Mouse (Mus musculus) liver, embryonic 11.5 days (tissue): ENCODE results near the gene Pcgf3. TPM values are rescaled to one million over a fixed set of nuclear protein-coding genes. Genes with fewer than 3 reads are reported as not detected.
A peak's percentile ranks its signal among the peaks of the same experiment; 100 is the strongest.

Experiments used
- ATAC-seq: fragments of 200-750 bp; cut with Nextera tagmentation; replicated peaks from 2 replicates; pipeline ENCODE4 v1.8.0; 2017; ENCODE audit warnings: moderate number of reproducible peaks, mild to moderate bottlenecking, moderate TSS enrichment, moderate library complexity; ENCODE audit not compliant: low FRiP score
- DNase-seq: peaks from one replicate; pipeline ENCODE4 v3.0.0-alpha.2; 2017; ENCODE audit warnings: low spot score
- H3K27ac ChIP-seq: fragments of 300-500 bp; sonication (generic); 2 replicates; pipeline ENCODE4 v1.5.1; 2014; ENCODE audit warnings: mild to moderate bottlenecking, low read depth, low read length, control low read depth
- H3K27me3 ChIP-seq: fragments of 300-500 bp; sonication (generic); replicated peaks from 2 replicates; pipeline ENCODE4 v1.6.1; 2014; ENCODE audit warnings: low read length, mixed read lengths; ENCODE audit not compliant: control insufficient read depth, insufficient read depth
- H3K36me3 ChIP-seq: fragments of 300-500 bp; sonication (generic); 2 replicates; pipeline ENCODE4 v1.6.1; 2014; ENCODE audit warnings: mild to moderate bottlenecking, low read length, moderate library complexity, mixed read lengths; ENCODE audit not compliant: control insufficient read depth, insufficient read depth
- H3K4me1 ChIP-seq: fragments of 300-500 bp; sonication (generic); replicated peaks from 2 replicates; pipeline ENCODE4 v1.6.1; 2014; ENCODE audit warnings: low read length, mixed read lengths; ENCODE audit not compliant: control insufficient read depth, insufficient read depth
- H3K4me2 ChIP-seq: fragments of 300-500 bp; sonication (generic); 2 replicates; pipeline ENCODE4 v1.6.1; 2014; ENCODE audit warnings: mild to moderate bottlenecking, control low read depth, moderate library complexity
- H3K4me3 ChIP-seq: fragments of 300-500 bp; sonication (generic); 2 replicates; pipeline ENCODE4 v1.5.1; 2014; ENCODE audit warnings: low read depth, low read length, control low read depth
- H3K9ac ChIP-seq: fragments of 300-500 bp; sonication (generic); 2 replicates; pipeline ENCODE4 v1.6.1; 2014; ENCODE audit warnings: low read depth, low read length, control low read depth
- H3K9me3 ChIP-seq: fragments of 300-500 bp; sonication (generic); 2 replicates; pipeline ENCODE4 v1.6.1; 2016; ENCODE audit warnings: low read length, inconsistent platforms, mixed read lengths; ENCODE audit not compliant: control insufficient read depth
- WGBS: fragments of 180-500 bp; shearing (Covaris S2); extraction: QIAGEN DNeasy Blood & Tissue Kit; methylation state at CpG from one replicate; pipeline ENCODE4 v1.1.7; 2014; 5-methylcytosine and 5-hydroxymethylcytosine counted together
- polyA plus RNA-seq: library from polyadenylated mRNA; unstranded; fragments of >200 nt; fragmentation: Nextera tagmentation; extraction: Ambion mirVana; gene quantifications from 2 replicates; pipeline ENCODE4 v1.2.1, GENCODE M21; 2014

Gene Pcgf3
- polyA plus RNA-seq = 17.6 and 19.6 TPM in 2 replicates

GRCm38 (mm10) chr5:108461082-108462065 lies at the start of gene Pcgf3:
Gene Pcgf3, plus strand, starts transcription at chr5:108461232.
- Histone ChIP-seq H3K9ac (peak within 1 kb of the TSS; percentile 99), H3K27me3 (peaks cover 4% of the 10 kb centered on the region), H3K36me3 (no peaks in the 10 kb centered on the region), H3K4me1 (peaks cover 42% of the 10 kb centered on the region), H3K27ac (peak within 1 kb of the TSS; percentile 84), H3K9me3 (no peaks in the 10 kb centered on the region), H3K4me2 (peak within 1 kb of the TSS; percentile 96), H3K4me3 (peak within 1 kb of the TSS; percentile 98)
- ATAC-seq (peak; percentile 94), DNase-seq (peak; percentile 96)
- WGBS = 1% methylated on average over 61 of the region's 62 CpGs

GRCm38 (mm10) chr5:108414711-108415110 lies 46.3 kb upstream of the Pcgf3 start:
- Histone ChIP-seq H3K4me2 (no peak overlapping the region), H3K27ac (no peak overlapping the region), H3K27me3 (no peaks in the 10 kb centered on the region), H3K9ac (no peak overlapping the region), H3K4me3 (no peak overlapping the region), H3K36me3 (no peaks in the 10 kb centered on the region), H3K4me1 (no peaks in the 10 kb centered on the region), H3K9me3 (no peaks in the 10 kb centered on the region)
- ATAC-seq (no peak), DNase-seq (no peak)
- 55% methylated on average over 2 of the region's 2 CpGs for WGBS

GRCm38 (mm10) chr5:108422741-108423140 lies 38.3 kb upstream of the Pcgf3 start:
- ATAC-seq (no peak), DNase-seq (no peak)
- Histone ChIP-seq H3K4me3 (no peak overlapping the region), H3K9me3 (no peaks in the 10 kb centered on the region), H3K27ac (no peak overlapping the region), H3K27me3 (no peaks in the 10 kb centered on the region), H3K4me1 (peaks cover 6% of the 10 kb centered on the region; the same call in 1 of the 2 replicates), H3K4me2 (no peak overlapping the region), H3K9ac (no peak overlapping the region), H3K36me3 (no peaks in the 10 kb centered on the region)
- WGBS = 73% methylated on average over 3 of the region's 3 CpGs

- no peak for DNase-seq
- H3K27ac ChIP-seq = no peak overlapping the region
- peak; percentile 66 for ATAC-seq
- 73% methylated on average over 2 of the region's 2 CpGs for WGBS
- no peak overlapping the region for H3K4me3 ChIP-seq
- no peak overlapping the region for H3K9ac ChIP-seq
- peaks cover 6% of the 10 kb centered on the region; the same call in 1 of the 2 replicates for H3K4me1 ChIP-seq
- no peaks in the 10 kb centered on the region for H3K9me3 ChIP-seq
- H3K27me3 ChIP-seq = no peaks in the 10 kb centered on the region
- peak overlapping the region; percentile 8 for H3K4me2 ChIP-seq
- no peaks in the 10 kb centered on the region for H3K36me3 ChIP-seq
Measured at GRCm38 (mm10) chr5:108423427-108423826, 37.6 kb upstream of the Pcgf3 start.

- H3K27me3 ChIP-seq = no peaks in the 10 kb centered on the region
- no peak overlapping the region for H3K4me3 ChIP-seq
- H3K4me1 ChIP-seq = peaks cover 6% of the 10 kb centered on the region; the same call in 1 of the 2 replicates
- H3K4me2 ChIP-seq = no peak overlapping the region
- WGBS = 37% methylated on average over 1 of the region's 1 CpGs
- H3K9ac ChIP-seq = no peak overlapping the region
- peak; percentile 60 for ATAC-seq
- DNase-seq = peak; percentile 54
- H3K9me3 ChIP-seq = no peaks in the 10 kb centered on the region
- H3K36me3 ChIP-seq = peaks cover 10% of the 10 kb centered on the region; the same call in 1 of the 2 replicates
- H3K27ac ChIP-seq = no peak overlapping the region
Measured at GRCm38 (mm10) chr5:108427186-108427585, 33.8 kb upstream of the Pcgf3 start.

GRCm38 (mm10) chr5:108431196-108431595 lies 29.8 kb upstream of the Pcgf3 start:
- H3K9me3 ChIP-seq = no peaks in the 10 kb centered on the region
- H3K36me3 ChIP-seq = peaks cover 13% of the 10 kb centered on the region
- ATAC-seq (no peak), DNase-seq (no peak)
- H3K4me1 ChIP-seq = peaks cover 11% of the 10 kb centered on the region
- H3K9ac ChIP-seq = no peak overlapping the region
- WGBS = 76% methylated on average over 6 of the region's 6 CpGs
- H3K4me2 ChIP-seq = no peak overlapping the region
- H3K4me3 ChIP-seq = no peak overlapping the region
- no peak overlapping the region for H3K27ac ChIP-seq
- no peaks in the 10 kb centered on the region for H3K27me3 ChIP-seq

- WGBS = under 1% methylated on average over 42 of the region's 42 CpGs
- Histone ChIP-seq H3K9ac (peak within 1 kb of the TSS; percentile 82), H3K4me2 (peak within 1 kb of the TSS; percentile 93), H3K27ac (0 out of 2 replicates have a peak within 1 kb of the TSS, but pooled peaks have one; percentile 47), H3K9me3 (no peaks in the 10 kb centered on the region), H3K4me3 (peak within 1 kb of the TSS; percentile 77), H3K36me3 (peaks cover 13% of the 10 kb centered on the region), H3K4me1 (peaks cover 11% of the 10 kb centered on the region), H3K27me3 (no peaks in the 10 kb centered on the region)
- DNase-seq (peak; percentile 90), ATAC-seq (peak; percentile 87)
Measured at GRCm38 (mm10) chr5:108433804-108434587, 27.0 kb upstream of the Pcgf3 start, which contains the start of gene Atp5k. Gene Atp5k, minus strand, starts transcription at chr5:108434448.

- Histone ChIP-seq H3K9me3 (no peaks in the 10 kb centered on the region), H3K4me2 (no peak overlapping the region), H3K27me3 (no peaks in the 10 kb centered on the region), H3K9ac (no peak overlapping the region), H3K27ac (no peak overlapping the region), H3K4me1 (peaks cover 11% of the 10 kb centered on the region), H3K36me3 (peaks cover 9% of the 10 kb centered on the region), H3K4me3 (no peak overlapping the region)
- 79% methylated on average over 2 of the region's 2 CpGs for WGBS
- DNase-seq = no peak
- ATAC-seq = no peak
Measured at GRCm38 (mm10) chr5:108436101-108436500, 24.9 kb upstream of the Pcgf3 start.
